Mouse (Mus musculus): ENCODE measurements around the gene Aff3.
"Not testable (repeated sequence)": the region's sequence is repeated elsewhere in the genome, so short reads cannot be mapped to it uniquely, and the experiment has no call there.

Aff3 gene

DNA sequence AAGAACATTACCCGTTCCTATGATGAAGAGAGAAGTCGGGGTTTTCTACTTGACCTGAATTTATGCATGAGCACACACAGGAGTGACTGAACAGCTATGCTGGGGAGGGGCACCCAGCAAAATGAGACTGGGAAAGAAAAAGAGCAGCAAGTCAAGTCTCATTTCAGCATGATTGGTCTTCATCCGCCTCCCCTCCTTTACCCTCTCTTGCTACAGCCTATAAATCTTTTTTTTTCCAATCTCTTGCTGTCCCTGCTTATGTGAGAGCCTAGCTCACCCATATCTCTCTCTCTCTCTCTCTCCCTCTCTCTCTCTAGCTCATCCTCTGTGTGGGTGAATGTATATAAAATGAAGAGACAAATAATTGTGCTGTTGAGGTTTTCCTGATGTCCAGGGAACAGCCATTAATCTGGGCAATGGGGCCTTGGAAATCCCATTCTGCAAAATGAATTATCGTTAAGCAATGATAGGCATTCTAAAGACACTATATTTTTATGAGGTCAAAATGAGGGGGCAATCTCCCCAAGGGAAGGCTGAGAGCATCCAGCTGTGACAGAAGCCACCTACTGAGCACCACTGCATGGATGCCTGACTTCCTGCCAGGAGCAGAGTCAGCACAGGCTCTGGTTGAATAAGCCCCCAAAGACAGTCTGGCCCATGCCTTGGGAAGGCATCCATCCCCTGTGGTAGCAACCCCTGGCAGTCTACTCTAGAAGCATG, 224.8 kb downstream of the Aff3 start:
- DNase-seq (ENCODE audit: low spot score) = no peak

DNA sequence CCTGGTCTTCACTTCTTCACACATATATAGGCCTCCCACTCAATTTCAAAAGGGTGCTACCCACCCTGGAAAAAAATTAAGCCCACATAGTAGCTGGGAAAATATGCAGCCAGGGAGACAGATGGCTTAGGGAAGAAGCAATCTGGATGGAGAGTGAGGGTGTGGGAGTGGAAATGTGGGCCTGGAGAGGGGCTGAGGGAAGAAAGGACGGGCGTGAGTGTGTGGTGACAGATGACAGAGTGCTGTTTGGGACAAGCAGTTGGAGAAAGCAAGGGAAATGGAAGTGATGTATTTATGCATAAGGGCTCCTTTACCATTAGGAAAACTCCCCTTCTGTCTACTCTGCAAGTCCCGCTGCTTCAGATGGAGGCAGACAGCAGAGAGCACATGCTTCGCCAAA, 226.3 kb downstream of the Aff3 start:
- no peak for DNase-seq (ENCODE audit: low spot score)

GRCm38 (mm10) chr1:38437671-38438070, 227.1 kb downstream of the Aff3 start:
- no peak for DNase-seq (ENCODE audit: low spot score)

- no peak for DNase-seq (ENCODE audit: low spot score)
These were observed 228.0 kb downstream of the Aff3 start for GRCm38 (mm10) chr1:38436471-38437340.

- DNase-seq (ENCODE audit: low spot score) = not testable (repeated sequence)
These were observed 234.4 kb downstream of the Aff3 start for GRCm38 (mm10) chr1:38430311-38430710.

DNA sequence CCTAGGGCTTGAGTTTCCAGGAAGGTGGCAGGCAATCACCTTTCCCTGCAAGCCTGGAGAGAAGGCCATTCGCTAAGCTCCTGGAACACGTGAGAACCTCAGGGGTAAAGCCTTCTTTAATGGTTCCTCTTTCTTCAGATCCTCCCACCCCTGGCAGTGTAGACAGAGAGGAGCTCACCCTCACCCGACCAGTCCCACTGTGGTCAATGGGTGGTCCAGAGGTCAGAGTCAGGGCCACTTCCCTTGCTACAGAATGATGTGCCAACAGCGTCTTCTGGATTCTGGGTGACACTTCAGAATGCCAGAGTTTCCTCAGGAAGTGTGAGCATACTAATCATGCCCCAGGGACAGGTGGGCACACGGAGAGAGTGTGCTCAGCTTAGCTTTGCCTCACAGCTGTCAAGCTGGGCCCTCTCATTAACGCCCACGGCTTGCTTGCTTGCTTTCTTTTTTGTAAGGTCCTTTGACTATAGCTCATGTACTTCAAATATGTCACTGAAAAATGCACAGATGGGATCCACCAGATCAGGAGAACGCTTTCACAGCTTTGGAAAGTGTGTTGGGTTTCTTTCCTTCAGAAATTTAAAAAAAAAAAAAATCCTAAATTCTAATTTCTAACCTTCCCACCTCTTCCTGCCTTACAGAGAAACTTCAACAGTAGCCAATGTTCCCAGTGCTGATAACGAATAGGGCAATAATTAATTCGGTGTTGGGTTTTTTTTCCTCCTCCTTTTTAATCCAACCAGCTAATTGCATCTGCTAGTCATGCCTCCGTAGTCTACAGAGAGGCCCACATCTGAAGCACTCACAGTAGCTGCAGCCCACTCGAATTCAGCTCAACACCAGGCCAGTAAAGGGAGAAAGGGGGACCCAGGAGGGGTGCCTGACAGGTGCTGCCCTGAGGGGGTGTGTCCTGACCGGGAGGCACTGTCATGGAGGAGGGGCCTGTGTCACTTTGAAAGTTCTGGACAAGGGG, 235.8 kb downstream of the Aff3 start:
- no peak for DNase-seq (ENCODE audit: low spot score)

GRCm38 (mm10) chr1:38422921-38423320, 241.8 kb downstream of the Aff3 start:
- DNase-seq (ENCODE audit: low spot score) = no peak

- no peak for DNase-seq (ENCODE audit: low spot score)
These were observed 245.4 kb downstream of the Aff3 start for GRCm38 (mm10) chr1:38419331-38419730.

DNA sequence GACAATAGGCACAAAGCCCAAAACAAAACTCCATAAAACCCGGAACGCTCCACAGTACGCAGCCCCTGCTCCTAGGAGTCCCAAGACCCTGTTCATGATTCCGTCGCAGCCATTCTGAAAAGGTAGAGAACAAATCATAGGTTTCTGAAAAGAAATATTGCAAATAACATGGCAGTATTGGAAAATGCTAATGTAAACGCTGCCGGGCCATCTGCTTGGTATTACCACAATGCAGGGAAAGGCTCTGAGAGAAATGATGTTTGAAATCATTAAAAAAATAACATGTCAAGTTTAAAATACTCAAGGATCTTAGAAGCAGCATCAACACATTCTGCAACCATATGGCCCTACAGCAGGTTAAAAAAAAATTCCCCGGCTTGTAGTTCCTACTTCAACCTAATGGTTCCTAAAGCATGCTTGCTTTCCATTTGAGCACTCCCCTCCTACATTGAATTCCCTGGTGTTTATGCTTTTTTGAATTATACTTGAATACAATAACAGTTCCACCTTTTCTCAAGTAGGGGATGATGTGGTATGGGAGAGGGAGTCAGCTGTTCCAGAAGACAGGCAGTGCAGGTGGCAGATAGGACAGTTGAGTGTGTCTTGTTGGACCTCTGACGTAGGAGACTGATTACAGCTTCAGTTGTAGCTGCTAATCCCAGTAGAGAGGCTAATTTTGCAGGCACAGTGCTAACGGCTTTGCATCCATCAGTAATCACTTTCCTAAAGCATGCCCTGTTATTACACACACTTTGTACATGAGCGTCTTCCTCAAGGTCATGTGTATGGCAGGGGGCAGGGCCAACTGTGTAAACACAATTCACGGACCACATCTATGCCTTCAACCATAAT, 246.3 kb downstream of the Aff3 start:
- no peak for DNase-seq (ENCODE audit: low spot score)

DNA sequence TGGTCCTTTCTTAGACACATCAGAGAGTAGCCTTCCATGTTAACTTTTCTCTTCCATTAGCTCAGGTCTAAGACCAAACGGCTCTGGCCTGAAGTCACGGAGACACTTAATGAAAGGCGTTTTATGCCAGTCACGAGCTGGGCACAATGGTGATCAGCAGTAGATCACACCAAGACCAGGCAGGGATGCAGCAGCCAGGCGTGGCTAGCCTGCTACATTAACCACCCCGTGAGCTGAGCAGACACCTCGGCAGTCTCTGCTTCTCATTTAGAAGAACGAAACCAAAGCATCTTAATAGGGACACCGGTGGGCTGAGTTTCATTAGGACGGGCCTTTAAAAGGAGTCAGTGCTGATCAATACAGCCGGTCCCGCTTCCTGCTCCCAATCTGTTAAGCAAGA, 247.6 kb downstream of the Aff3 start:
- DNase-seq (ENCODE audit: low spot score) = no peak

GRCm38 (mm10) chr1:38415511-38415910, 249.2 kb downstream of the Aff3 start:
- DNase-seq (ENCODE audit: low spot score) = no peak

GRCm38 (mm10) chr1:38411106-38411505, 253.6 kb downstream of the Aff3 start:
- DNase-seq (ENCODE audit: low spot score) = no peak

GRCm38 (mm10) chr1:38410457-38410856, 254.3 kb downstream of the Aff3 start:
- DNase-seq (ENCODE audit: low spot score) = no peak

DNA sequence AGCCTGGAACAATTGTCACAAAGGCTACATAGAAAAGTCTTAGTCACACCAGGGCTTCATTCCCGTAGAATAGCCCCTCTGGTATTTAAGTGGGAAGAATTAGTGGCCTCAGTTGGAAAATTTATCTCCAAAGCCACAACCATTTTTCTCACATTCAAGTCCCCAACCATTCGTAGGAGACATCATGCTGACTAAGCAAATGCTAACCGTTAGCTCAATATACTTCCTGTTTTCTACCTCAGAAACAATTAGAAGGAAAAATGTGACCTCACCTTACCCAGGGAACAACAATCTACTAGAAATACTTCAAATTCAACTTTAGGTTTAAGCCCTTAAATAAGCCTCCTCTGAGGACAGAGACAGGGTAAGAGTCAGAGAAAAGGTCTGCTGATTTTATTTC, 256.5 kb downstream of the Aff3 start:
- DNase-seq (ENCODE audit: low spot score) = no peak

DNA sequence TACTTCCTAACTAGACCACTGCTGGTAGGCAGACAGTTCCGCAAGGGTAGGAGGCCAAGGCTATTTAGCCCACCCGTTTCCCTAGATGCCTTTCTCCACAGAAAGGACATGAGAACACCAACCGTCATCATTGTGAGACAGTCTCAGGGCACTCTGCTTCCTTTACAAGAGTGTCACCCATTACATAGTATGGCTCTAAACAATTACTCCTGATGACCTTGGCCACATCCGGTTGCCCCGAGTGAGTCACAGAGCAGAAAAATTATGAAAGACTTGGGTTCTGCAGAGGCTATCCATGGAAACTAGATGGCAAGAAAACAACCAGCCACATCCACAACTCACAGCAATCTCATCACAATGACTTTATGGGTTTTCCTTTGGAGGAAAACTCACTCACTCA, 261.0 kb downstream of the Aff3 start:
- no peak for DNase-seq (ENCODE audit: low spot score)

DNA sequence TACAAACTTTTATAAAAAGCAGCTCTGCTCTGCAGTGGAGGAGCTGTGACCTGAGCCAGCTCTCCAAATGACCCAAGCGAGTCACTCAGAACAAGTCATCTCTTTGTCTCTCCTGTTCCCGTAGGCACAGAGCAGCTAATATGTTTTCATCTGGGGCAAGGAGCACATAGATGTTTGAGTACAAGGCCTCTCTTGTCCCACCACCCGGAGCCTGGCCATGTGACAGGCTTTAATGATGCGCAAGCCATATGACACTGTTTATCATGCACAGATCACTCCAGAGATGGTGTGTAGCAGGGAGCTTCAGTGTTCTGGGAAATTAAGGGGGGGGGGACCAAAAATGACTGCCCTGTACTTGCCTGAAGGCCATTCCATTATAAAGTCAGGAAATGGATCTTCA, 262.9 kb downstream of the Aff3 start:
- no peak for DNase-seq (ENCODE audit: low spot score)

GRCm38 (mm10) chr1:38399269-38399668, 265.5 kb downstream of the Aff3 start:
- DNase-seq (ENCODE audit: low spot score) = no peak

DNA sequence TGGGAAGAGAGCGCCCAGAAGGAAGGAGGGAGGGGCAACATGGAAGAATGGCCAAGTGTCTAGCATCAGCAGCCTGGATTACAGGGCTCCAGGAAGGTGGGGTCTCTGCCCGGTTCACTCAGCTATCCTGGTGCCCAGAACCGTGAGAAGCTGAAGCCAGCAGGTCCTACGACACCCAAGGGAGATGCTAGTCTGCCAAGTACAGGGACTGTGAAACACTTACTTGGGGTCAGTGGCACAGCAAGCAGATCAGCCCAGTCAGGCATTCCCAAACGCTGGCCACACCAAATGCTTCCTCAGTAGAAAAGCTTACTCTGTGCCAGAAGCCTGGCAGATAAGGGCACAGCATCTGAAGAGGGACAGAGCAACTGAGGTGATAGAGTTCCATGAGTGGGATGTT, 266.2 kb downstream of the Aff3 start:
- no peak for DNase-seq (ENCODE audit: low spot score)

DNA sequence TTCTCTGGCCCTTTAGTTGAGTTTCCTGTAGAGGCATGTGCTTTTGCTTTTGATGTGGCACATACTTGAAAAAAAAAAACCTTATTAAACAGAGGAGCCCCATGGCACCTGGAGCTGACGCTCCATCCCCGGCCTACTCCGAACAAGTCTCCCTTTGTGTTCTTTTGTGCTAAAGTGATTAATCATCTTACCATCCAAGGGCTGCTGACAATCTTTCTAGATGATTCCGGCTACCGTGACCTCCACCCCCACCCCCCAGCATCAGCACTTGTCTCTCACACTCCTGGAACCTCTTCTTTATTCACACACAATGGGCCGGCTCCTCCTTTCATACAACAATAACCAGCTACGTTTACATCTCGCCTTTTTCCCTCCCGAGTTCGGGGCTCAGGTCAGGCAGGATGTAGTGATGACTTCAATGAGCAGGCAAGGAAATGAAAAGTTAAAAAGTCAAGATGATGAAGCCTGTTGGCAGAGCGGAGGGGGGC, 269.5 kb downstream of the Aff3 start:
- DNase-seq (ENCODE audit: low spot score) = no peak

- DNase-seq (ENCODE audit: low spot score) = no peak
These were observed 270.3 kb downstream of the Aff3 start for GRCm38 (mm10) chr1:38394493-38394892.

DNA sequence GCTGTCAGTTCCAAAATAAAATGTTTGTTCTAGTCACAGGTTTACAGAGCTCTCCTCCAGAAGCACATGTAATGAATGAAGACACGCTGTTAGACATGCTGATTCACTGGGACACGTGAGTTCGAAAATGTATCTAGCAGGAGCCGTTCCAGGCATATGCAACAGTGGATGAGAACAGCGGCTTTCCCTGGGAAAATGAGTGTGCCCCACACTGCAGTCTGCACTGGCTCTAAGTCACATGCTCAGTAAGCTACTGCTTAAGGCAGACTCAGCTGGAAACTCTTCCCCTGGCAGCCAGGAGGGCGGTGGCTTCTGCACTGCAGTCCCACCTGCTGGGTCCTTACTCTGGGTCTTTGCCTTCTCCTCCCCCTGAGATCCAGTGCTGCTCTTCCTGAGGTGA, 271.2 kb downstream of the Aff3 start:
- no peak for DNase-seq (ENCODE audit: low spot score)

Data from ovary, postnatal 10 days (tissue).